Mouse (Mus musculus) megakaryocyte, embryonic 14.5 days (primary cell): ENCODE measurements around the gene Dnm2.

Source experiments
- FLI1 ChIP-seq: IDR thresholded peaks from 2 replicates; pipeline ENCODE4 v1.6.1; 2012; ENCODE audit warnings: low read length, inconsistent platforms, mixed read lengths
- GATA1 ChIP-seq: IDR thresholded peaks from 3 replicates; pipeline ENCODE4 v1.6.1; 2012; ENCODE audit warnings: mixed read lengths, low read length, inconsistent platforms, borderline replicate concordance

GRCm38 (mm10) chr9:21435777-21436635 is 11.3 kb downstream of the Dnm2 start:
- TF ChIP-seq GATA1 (no peak), FLI1 (no peak)
